Mouse (Mus musculus) adrenal gland, postnatal 4 days (tissue): Measurements from ENCODE around the gene Fbxl18. TPM values are rescaled to one million over a fixed set of nuclear protein-coding genes. Genes with fewer than 3 reads are reported as not detected.
"Not testable (repeated sequence)": the region's sequence is repeated elsewhere in the genome, so short reads cannot be mapped to it uniquely, and the experiment has no call there.

Experiments
- DNase-seq, 2 experiments: peaks; one replicate each; pipeline ENCODE4 v3.0.0; 2021 to 2022; ENCODE audit warnings: low spot score in 2 of 2, mixed read lengths in 2 of 2
- total RNA-seq, 2 experiments: library from RNA; stranded (reverse); gene quantifications; 2 replicates each; pipeline ENCODE4 v1.2.3; 2021

The Fbxl18 gene
- total RNA-seq, 2 experiments from 2014 or later = 18.3 to 20.9 TPM

DNA sequence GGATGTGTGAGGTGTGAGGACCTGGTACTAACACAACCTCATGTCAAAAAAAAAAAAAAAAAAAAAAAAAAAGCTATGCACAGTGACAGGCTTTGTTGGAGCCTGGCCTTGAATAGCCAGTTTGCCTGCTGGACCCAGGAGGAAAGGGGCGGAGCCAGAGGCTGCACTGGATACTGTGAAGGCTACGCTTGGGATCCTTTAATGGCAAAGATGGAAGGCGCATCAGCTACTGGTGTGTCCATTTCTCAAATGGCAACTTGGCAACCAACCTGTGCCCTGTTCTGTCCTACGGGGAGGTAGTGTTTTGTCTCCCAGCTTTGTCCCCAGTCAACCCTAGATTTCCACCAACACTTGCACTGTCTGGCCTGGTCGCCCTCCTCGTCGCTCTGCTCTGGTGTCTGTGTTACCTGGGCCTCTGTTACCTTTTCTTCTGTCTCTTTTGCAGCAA lies 6.2 kb upstream of the Fbxl18 start:
- DNase-seq = no peak

DNA sequence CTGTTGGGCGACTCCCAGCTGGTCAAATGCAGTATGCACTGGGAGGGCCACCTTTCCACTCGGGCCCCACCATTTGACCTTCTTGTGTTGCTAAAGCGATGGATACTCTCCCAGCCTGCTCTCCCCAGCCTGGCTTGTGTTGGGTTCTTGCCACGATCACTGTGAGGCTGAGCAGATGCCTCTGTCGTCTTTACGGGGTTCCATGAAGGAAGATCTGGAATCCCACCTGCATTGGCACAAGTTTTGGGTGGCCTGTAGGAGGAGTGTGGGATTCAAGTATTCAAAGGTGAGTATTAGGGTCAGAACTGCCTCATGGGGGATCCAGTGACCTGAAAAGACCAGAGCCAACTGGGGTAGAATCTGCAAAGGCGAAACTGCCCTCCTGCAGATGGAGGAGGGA lies 5.4 kb upstream of the Fbxl18 start:
- no peak for DNase-seq

DNA sequence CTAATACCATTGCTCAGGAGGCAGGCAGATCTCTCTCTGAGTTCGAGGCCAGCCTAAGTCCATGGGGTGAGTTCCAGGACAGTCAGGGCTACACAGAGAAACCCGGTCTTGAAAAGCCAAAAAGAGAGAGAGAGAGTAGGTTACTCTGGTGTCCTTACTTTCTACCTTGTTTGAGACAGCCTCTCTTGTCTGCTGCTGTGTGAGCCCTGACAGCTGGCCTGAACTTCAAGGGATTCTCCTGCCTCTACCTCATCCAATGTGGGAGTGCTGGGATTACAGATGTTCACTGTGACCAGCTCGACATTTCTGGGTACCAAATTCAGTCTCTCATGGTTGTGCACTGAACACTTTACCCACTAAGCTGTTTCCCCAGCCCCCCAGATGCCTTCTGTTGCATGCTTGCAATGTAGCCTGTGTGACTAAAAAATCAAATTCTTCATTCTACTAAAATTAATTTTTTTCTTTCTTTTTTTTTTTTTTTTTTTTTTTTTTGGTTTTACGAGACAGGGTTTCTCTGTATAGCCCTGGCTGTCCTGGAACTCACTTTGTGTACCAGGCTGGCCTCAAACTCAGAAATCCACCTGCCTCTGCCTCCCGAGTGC lies 4.8 kb upstream of the Fbxl18 start:
- no peak for DNase-seq

DNA sequence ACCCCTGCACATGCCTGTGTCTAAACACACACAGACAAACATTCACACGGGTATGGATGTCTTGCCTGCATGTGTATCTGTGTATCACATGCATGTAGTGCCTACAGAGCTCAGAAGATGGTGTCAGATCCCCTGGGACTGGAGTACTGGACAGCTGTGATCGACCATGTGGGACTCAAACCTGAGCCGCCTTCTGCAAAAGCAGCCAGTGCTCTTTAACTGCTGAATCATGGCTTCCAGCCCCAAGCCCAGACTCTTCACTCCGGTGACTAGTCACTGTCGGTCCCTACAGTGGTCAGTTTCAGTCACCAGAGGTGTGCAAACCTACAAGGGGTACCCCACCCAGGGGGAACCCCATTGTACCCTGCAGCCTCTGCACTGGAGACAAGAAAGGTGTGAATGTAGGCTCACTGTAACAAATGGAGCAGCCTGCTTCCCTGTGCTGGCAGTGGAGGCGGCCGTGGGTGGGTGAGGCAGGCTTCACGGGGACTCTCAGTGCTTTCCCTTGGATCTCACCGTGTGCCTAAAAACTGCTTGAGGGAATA lies 3.9 kb upstream of the Fbxl18 start:
- DNase-seq = no peak

DNA sequence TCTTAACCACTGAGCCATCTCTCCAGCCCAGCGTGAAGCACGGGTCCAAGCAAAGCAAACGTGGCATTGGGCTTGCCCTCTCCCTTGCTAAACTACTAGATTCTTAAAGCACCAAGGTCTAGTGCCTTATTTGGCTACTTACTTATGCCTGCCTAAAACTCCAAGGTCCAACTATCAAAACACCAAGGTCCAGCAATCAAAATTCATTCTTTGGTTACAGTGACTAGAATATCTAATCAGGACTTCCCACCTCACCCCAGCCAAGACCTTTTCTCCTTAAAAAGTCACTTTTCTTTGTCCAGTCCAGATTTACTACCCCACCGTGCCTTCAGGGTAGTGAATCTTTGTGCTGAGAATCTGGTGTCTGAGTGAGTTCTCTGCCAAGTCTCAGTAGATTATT lies 3.1 kb upstream of the Fbxl18 start:
- no peak for DNase-seq

DNA sequence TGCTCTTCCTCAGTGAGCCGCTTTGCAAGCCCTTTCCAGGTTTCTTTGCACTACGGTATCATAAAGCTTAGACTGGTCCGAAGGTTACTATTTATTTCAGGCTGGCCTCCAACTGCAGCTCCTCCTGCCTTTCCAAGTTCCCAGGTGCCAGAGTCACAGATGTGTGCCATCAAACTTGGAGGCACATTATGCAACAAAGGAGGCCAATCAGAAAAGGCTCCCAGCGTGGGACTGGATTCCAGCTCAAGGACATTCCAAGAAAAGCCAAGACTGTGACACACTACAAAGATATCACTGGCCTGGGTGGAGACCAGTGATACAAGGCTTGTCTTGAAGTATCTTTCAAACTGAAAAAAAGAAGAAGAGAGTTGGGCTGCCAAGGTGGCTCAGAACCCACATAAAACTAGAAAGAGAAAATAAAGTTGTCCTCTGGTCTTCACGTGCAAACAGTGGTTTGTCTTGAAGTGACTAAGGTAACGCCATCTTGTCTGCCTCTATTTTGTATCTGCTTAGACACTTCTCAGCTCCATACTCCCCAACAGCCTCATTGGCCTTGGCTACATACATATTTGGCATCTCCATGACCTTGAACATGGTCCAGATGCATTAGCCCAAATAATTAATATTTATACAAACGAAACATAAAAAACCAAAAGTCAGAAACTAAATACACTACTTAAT lies 2.5 kb upstream of the Fbxl18 start:
- no peak for DNase-seq

DNA sequence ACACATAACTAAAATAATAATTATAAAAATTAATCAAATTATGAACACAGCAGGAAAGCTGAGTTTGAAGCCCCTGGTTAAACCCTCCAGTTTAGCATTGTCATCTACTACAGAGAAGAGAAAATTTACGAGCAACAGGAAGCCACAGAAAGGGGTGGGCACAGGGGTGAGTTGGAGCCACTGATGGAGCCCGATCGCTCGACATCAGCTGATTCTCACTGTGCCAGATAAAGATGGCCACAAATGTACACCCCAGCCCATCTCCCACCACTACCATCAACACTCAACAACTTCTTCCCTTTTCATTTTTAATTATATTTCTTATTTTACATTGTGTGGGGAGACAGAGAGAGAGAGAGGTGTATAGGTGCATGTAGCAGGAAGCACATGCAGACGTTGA lies 1.5 kb upstream of the Fbxl18 start:
- no peak for DNase-seq

DNA sequence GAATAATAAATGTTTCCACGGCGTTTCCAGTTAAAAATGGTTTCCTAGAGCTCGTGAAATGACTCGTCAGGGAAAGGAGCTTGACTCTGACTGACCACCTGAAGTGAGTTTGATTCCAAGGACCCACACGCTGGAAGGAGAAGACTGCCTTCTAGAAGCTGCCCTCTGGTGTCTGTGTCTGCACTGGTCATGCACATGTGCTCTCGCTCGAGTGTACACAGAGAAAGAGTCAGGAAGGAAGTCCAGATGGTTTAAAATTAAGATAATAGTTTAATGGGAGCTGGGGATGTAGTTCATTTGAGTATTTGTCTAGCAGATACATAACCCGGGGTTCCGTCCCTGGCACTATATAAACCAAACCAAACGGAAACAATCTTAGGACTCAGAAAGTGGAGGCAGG lies 971 bp upstream of the Fbxl18 start:
- DNase-seq = no peak

DNA sequence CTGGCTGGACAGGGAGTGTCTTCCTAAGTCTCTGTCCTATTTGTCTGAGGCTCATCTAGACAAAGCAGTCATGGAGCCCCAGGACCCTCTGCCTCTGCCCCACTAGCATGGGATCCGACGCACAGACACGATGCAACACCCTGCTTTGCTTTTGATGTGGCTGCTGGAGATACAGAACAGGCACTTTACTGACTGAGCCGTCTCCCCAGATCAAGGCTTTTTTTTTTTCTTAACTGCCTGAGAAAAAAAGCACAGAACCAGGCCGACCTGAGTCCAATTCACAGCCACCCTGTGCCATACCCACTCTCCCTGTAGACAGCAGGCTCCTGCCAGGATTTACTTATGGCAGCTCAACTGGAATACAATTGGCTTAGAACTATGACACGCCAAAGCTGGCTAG lies 3.8 kb downstream of the Fbxl18 start:
- DNase-seq = no peak

DNA sequence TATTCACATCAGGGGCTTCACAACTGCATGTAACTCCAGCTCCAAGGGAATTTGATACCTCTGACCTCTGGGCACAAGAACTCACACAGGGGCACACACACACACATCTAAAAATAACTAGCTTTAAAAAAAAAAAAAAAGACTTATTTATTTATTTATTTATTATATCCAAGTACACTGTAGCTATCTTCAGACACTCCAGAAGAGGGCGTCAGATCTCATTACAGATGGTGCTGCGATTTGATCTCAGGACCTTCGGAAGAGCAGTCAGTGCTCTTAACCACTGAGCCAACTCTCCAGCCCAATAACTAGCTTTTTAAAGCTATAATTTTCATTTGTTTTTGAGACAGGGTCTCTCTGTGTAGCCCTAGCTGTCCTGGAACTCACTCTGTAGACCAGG lies 7.7 kb downstream of the Fbxl18 start:
- not testable (repeated sequence) for DNase-seq

DNA sequence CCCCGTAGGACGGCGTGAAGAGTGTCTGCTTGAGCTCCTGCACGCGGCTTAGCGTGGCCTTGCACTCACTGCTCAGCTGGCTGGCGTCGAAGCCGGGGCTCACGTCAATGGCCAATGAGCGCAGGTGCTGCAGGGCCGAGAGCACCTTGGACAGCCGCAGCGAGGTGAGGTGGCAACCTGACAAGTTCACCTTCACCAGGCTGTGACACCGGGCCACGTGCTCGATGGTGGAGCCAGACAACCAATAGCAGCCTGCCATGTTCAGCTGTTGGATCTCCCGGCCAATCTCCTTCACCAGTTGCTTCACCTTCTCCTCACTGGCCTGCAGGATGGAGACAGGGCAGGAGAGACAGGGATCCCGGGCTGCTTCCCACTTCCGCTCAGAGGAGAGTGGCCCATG lies 8.5 kb downstream of the Fbxl18 start:
- DNase-seq = no peak

DNA sequence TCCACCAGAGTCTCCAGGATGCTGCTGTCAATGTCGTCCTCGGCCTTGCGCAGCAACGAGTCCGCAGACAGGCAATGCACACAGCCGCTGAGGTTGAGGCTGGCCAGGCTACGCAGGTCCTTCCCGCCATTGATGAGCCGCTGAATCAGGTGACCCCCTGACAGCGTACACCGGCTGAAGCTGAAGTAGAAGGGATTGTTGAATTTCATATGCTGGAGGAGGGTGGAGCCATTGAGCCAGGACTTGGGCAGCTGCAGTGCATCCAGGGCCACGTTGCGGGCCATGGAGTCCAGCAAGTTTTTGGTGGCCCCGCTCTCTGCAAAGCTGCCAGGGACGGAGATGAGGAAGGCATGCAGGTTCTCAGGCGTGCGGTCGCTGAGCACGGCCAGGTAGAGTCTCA lies 9.0 kb downstream of the Fbxl18 start:
- DNase-seq = no peak

DNA sequence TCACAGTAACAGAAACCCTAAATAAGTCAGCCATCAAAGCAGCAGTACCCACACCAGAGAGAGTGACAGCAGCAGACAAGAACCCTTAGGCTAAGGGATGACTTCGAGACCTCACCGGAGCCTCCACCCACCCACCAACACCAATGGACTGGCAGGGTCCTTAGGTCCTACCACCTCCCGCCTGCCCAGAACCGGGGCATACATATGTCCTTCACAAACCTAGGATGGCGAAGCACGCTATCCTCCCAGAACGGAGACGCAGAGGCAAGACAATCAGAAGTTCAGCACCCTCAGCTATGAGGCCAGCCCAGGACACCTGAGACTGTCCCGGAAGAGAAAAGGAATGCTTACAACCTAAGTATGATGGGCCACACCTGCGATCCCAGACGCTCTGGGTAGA lies 12.8 kb downstream of the Fbxl18 start:
- DNase-seq = no peak

DNA sequence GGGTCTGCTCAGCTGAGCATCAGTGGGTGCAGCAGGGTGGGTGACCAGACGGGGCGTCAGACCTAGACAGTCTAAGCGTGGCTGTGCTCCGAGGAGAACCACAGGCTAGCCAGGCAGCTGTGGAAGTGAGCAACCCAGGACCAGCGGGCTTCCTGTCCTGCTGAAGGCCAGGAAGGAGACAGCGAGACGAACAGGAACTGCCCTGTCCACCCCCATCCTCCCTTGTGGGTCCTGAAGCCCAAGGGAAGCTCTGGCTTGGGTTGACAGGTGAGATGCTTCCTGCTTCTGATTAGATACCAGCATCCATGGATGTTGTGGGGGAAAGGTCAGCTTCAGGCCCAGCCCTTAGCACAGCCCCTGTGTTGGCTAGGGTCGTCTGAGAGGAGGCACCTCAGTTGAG lies 13.3 kb downstream of the Fbxl18 start:
- DNase-seq = no peak

DNA sequence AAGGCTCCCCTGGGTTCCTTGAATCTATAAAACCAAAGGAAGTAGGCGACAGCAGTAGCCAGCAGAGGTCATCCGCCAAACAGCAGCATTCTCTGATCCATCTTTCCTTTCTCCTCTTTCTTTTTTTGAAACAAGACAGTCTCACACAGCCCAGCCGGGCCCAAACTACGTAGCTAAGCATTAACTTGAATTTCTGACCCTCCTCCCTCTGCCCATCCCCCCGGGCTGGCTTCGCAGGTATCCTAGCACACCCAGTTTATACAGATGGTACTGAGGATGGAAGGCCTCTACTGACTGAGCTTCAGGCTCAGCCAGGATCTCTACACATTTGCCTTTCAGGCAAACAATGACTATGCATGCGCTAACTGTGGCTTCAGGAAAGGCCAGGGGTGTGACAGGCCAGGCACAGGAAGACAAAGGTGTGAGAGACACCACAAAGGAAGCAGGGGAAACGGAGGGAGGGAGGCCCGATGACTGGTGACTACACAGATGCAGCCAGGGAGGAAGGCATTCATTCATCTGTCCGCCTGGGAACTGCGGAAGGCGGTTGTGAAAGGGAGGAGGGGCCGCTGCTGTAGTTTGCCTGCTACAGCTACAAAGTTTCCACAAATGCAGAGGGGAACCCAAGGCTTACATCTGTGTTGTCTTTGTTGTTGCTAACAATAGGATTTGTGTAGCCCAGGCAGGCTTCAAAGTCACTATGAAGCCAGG lies 14.3 kb downstream of the Fbxl18 start:
- DNase-seq = no peak

DNA sequence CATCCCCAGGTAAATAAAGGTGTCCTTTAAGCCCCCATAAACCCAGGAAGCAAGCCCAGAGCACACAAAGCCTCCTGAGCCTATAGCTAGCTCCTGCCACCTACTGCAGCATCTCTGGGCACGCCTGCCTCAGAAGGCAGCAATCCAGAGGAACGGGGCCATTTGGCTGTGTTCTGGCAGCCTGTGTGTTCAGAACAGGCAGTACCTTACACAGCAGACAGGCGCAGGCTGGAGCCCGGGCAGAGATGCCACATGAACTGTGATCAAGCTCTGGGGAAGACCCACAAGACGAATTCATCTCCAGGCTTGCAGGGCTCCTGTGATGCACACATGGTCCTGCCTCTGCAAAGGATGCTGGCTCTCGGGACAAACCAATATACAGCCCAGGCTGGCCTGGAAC lies 15.0 kb downstream of the Fbxl18 start:
- DNase-seq = no peak

DNA sequence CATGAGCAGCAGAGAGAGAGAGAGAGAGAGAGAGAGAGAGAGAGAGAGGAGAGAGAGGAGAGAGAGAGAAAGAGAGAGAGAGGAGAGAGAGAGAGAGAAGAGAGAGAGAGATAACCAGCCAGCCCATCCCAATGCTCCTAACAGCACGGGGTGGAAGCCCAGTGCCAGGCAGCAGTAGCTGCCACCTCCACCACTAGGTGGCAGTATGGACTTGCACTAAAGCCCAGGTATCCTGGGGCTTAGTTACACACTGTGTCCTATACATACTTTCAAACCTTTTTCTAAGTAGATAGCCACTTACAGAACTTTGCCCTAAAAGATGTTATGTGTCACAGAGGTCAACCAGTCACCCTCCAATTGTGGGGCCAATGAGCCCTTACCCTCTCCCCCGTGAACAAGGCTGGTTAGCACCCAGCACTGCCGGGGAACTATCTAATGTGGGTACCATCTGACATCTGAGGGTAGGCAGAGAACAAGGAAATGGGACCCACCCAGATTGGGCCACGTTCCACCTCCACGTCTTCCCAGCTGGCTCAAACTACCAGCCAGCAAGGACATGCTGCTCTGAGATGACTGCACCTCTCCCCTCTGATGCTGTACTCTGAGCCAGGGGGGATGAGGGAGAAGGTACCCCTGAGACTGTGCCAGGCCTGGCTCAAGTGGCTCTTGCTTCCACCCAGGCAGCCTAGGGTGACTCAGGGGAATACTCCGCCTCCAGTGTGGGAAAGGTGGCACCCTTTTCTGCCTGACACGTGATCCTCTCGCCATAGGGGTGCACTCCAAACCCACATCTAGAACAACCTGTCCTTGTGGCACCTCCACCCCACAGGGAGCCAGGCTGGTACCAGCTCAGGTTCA lies 15.7 kb downstream of the Fbxl18 start:
- peak in 1 of 2 experiments; percentile 62 for DNase-seq

DNA sequence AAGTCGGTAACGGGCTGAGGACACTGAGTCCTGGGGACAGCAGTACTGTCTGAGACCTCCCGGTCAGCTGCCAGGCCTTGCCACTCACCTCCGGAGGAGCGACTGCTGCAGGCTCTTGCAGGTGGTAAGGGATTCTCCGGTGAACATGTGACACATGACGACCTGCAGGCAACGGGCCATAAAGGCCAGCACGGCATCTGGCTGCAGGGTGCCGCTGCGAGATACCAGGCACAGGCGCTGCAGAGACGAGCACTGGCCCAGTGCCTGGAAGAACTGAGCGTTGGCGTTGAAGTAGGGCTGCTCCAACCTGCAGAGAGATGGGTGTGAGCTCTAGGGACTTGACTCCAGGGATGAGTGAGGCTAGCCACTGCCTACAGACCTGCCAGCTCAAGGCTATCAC lies 16.7 kb downstream of the Fbxl18 start:
- no peak for DNase-seq

DNA sequence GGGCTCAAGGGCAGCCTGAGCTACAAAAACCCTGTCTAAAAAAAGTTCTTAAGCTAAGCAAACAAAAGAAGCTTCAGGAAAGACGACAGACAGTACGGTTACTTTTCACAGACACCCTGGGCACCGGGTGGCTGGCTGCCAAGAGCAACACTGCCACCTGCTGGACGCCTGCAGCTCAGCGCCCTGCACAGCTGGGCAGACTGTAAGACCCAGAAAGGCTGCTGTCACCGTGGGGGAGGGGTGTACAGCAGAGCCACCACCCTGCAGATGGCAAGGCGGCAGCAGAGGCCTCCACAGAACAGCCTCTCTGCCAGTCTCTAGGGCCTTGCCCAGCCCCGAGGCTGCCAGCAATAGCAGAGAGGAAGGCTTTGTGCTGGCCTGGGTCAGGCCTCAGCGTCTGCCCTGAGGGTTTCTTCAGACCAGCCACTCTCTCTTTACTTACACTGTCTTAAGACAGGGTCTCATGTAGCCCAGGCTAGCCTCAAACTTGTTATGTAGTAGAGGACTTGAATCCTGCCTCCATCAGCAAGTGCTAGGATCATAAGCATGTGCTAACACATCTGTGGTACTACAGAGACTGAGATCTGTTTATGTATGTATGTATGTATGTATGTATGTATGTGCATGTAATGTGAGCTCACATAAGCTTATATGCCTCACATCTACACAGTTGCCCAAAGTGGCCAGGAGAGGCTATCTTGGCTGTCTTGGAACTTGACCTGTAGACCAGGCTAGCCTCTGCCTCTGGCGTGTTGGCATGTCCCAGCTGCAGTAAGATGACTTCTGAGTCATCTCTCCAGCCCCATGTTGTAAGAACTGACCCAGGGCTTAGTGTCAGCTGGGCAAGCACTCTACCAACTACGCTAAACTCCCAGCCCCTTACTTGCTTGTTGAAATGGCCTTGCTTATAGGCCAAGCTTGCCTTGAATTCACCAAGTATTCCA lies 17.6 kb downstream of the Fbxl18 start:
- DNase-seq = peak; percentile 73 to 85

DNA sequence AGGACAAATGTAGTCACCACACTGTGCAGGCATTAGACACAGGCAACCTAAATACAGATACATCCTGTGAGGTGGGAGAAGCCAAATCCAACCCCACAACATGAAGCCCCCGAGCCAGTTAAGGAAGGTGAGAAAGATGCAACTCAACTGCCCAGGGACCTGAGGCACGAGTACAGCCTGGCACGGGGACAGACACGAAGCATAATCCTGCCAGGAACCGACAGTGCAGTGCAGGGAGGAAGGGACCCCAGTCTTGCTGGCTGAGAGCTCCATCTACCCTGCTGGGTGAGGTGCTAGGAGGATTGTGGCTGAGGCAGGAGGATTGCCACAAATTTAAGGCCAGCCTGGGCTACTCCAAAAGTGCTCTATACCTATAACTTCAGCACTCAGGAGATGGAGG lies 18.3 kb downstream of the Fbxl18 start:
- no peak for DNase-seq
